Mouse (Mus musculus) forebrain, embryonic 16.5 days (tissue): ENCODE data around the gene Hdac11. TPM values are rescaled to one million over a fixed set of nuclear protein-coding genes. Genes with fewer than 3 reads are reported as not detected.
A peak's percentile ranks its signal among the peaks of the same experiment; 100 is the strongest.

Experiments used
- ATAC-seq: fragments of 200-750 bp; cut with Nextera tagmentation; 2 replicates; pipeline ENCODE4 v1.8.0; 2017; ENCODE audit warnings: mild to moderate bottlenecking, moderate library complexity
- H3K27ac ChIP-seq: fragments of 300-500 bp; sonication (generic); 2 replicates; pipeline ENCODE4 v1.5.1; 2014; ENCODE audit warnings: low read length, control low read depth
- H3K27me3 ChIP-seq: fragments of 300-500 bp; sonication (generic); replicated peaks from 2 replicates; pipeline ENCODE4 v1.6.1; 2014; ENCODE audit warnings: low read length; ENCODE audit not compliant: control insufficient read depth, insufficient read depth
- H3K36me3 ChIP-seq: fragments of 300-500 bp; sonication (generic); 2 replicates; pipeline ENCODE4 v1.6.1; 2014; ENCODE audit not compliant: control insufficient read depth, insufficient read depth
- H3K4me1 ChIP-seq: fragments of 300-500 bp; sonication (generic); replicated peaks from 2 replicates; pipeline ENCODE4 v1.6.1; 2014; ENCODE audit warnings: low read length; ENCODE audit not compliant: control insufficient read depth, insufficient read depth
- H3K4me2 ChIP-seq: fragments of 300-500 bp; sonication (generic); 2 replicates; pipeline ENCODE4 v1.6.1; 2014; ENCODE audit warnings: mild to moderate bottlenecking, low read length, control low read depth
- H3K4me3 ChIP-seq: fragments of 300-500 bp; sonication (generic); replicated peaks from 2 replicates; pipeline ENCODE4 v1.5.1; 2014; ENCODE audit warnings: mild to moderate bottlenecking, low read length, control low read depth
- H3K9ac ChIP-seq: fragments of 300-500 bp; sonication (generic); replicated peaks from 2 replicates; pipeline ENCODE4 v1.6.1; 2014; ENCODE audit warnings: low read depth, low read length, control low read depth
- H3K9me3 ChIP-seq: fragments of 300-500 bp; sonication (generic); 2 replicates; pipeline ENCODE4 v1.6.1; 2016; ENCODE audit warnings: low read length; ENCODE audit not compliant: control insufficient read depth
- WGBS: fragments of 180-500 bp; shearing (Covaris S2); extraction: QIAGEN DNeasy Blood & Tissue Kit; methylation state at CpG from one replicate; pipeline ENCODE4 v1.1.7; 2014; 5-methylcytosine and 5-hydroxymethylcytosine counted together
- polyA plus RNA-seq: library from polyadenylated mRNA; unstranded; fragments of >200 nt; fragmentation: Nextera tagmentation; extraction: Ambion mirVana; gene quantifications from 2 replicates; pipeline ENCODE4 v1.2.1, GENCODE M21; 2015

Gene Hdac11
- polyA plus RNA-seq, 1 experiment from 2014 or later = 30.7 TPM

DNA sequence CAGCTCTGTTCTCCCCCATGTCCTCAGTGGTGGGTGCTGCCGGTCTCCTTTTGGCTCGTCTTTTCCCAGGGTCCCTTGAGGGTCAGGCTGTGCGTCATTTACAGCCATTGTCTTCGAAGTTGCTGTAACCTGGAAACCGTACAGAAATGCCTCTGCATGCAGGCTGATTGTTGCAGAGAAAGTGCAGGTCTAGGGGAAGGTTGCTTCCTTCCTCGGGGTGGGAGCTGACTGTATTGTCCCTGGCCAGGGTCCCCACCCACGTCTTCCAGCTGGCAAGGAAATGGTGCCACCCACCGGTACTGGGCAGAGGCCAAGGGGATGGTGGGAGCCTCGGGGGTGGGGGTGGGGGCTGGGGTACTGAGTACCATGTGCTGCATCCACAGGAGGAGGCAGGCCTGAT is 62.0 kb downstream of the Hdac11 start:
- Histone ChIP-seq H3K9me3 (no peaks in the 10 kb centered on the region), H3K27ac (no peak overlapping the region), H3K36me3 (no peaks in the 10 kb centered on the region), H3K4me1 (peaks cover 19% of the 10 kb centered on the region), H3K27me3 (no peaks in the 10 kb centered on the region), H3K4me2 (no peak overlapping the region), H3K4me3 (no peak overlapping the region), H3K9ac (no peak overlapping the region)
- 47% methylated on average over 9 of the region's 9 CpGs for WGBS
- ATAC-seq = no peak

DNA sequence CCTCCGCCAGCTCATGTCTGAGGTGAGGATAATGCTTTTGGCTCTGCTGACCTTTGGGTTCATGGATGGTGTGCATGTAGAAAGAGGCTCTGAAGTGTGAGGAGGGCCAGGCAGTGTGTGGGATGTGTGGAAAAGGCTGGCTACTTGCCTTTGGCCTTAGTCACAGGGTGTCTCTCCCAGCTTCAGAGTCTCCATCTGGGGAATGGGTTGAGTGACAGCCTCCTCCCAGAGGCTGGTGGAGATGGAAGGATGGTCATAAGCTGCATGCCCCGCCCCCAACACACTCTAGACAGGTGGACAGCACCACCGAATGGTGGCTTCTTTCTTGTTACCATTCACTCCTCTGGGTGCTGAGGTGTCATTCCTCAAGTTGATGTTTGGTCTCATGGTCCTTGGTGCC is 62.4 kb downstream of the Hdac11 start:
- no peak overlapping the region for H3K4me2 ChIP-seq
- no peak for ATAC-seq
- WGBS = 66% methylated on average over 3 of the region's 3 CpGs

DNA sequence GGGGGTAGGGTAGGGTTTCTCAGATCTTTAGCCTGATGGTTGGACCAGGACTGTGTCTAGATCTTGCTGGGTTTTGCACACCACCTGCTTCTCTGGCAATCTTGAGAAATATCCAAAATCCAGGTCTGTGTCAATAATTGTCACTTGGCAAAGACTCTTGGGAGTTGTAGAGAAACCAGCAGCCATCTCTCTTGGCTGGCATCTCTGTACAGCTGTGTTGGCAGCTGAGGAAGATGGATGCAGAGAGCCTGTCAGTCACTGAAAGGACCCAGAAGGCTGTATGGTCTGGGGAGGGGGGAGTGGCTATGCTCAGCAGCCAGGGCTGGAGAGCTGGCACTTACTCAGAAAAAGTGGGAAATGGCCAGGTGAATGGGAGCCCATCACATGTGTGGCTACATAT is 63.6 kb downstream of the Hdac11 start:
- H3K4me1 ChIP-seq = peaks cover 19% of the 10 kb centered on the region
- H3K4me3 ChIP-seq = no peak overlapping the region
- no peaks in the 10 kb centered on the region for H3K9me3 ChIP-seq
- H3K36me3 ChIP-seq = no peaks in the 10 kb centered on the region
- H3K9ac ChIP-seq = no peak overlapping the region
- H3K27me3 ChIP-seq = no peaks in the 10 kb centered on the region
- no peak overlapping the region for H3K4me2 ChIP-seq
- peak; percentile 79 for ATAC-seq
- no peak overlapping the region for H3K27ac ChIP-seq

More for the DNA sequence above, 62.4 kb downstream of the Hdac11 start:
- Histone ChIP-seq H3K9ac (no peak overlapping the region), H3K27ac (no peak overlapping the region), H3K9me3 (no peaks in the 10 kb centered on the region), H3K27me3 (no peaks in the 10 kb centered on the region), H3K36me3 (no peaks in the 10 kb centered on the region), H3K4me1 (peaks cover 19% of the 10 kb centered on the region), H3K4me3 (no peak overlapping the region)

DNA sequence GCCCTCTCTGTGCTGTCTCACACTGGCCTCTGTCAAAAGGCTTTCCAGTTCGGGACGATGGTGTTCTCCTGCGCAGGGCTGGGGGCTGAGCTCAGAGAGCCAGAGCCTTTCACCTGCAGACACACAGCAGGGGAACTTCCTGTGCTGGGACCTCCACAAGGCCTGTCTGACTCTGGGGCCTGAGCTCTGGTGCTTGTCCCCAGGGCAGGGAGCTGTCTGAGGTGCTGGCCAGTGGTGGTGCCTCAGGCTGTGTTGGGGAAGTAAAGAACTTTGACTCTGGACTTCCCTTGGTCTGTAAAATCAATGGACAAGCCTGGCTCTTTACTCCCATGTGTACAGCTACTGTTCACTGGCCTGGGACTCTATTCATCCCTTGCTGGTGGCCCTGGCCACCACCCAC is 64.6 kb downstream of the Hdac11 start:
- H3K9ac ChIP-seq = no peak overlapping the region
- no peaks in the 10 kb centered on the region for H3K36me3 ChIP-seq
- H3K9me3 ChIP-seq = no peaks in the 10 kb centered on the region
- WGBS = 3% methylated on average over 3 of the region's 3 CpGs
- ATAC-seq = no peak
- no peaks in the 10 kb centered on the region for H3K27me3 ChIP-seq
- no peak overlapping the region for H3K4me3 ChIP-seq
- no peak overlapping the region for H3K4me2 ChIP-seq
- H3K4me1 ChIP-seq = peaks cover 19% of the 10 kb centered on the region
- no peak overlapping the region for H3K27ac ChIP-seq

DNA sequence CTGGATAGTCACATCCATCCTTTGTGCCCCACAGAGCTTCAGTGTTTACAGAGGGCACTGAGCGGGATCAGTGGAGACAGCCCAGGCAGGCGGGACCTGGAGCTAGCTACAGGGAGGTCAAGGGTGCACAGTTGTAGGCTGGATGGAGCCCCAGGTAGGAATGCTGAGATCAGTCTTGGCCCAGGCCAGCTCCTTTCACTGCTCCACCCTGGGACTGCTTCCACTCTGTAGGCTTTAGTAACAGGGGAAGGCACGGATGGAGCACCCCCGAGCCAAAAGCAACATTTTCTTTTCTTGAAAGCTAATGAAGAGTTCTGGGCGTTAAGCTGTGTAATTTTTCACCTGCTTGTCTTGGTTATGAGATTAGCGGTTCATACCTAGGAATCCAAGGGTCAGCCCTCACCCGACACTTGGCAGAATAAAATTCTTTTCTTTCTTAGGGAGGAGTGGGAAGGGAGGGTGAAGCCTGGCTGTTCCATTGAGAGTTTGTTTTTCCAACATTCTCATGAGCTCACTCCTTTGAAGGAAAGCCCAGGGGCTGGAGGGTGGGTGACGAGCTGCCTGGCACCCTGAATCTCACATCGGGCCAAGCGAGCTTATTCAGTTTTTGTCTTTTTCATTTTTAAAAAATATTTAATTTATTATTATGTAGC is 66.4 kb downstream of the Hdac11 start:
- ATAC-seq = peak; percentile 51
- H3K9ac ChIP-seq = no peak overlapping the region
- H3K4me1 ChIP-seq = peaks cover 19% of the 10 kb centered on the region
- H3K4me3 ChIP-seq = no peak overlapping the region
- H3K4me2 ChIP-seq = no peak overlapping the region
- H3K36me3 ChIP-seq = no peaks in the 10 kb centered on the region
- H3K9me3 ChIP-seq = no peaks in the 10 kb centered on the region
- no peak overlapping the region for H3K27ac ChIP-seq
- H3K27me3 ChIP-seq = no peaks in the 10 kb centered on the region
- 65% methylated on average over 10 of the region's 10 CpGs for WGBS

Other genes starting within 250 kb of the Hdac11 start
- gene Iqsec1, start 168.0 kb upstream of the Hdac11 start, polyA plus RNA-seq = 13.2 and 15.1 TPM in 2 replicates
- gene Nup210, start 39.8 kb upstream of the Hdac11 start, polyA plus RNA-seq = 18.4 and 21.1 TPM in 2 replicates
- gene Fbln2, start 55.8 kb downstream of the Hdac11 start, polyA plus RNA-seq = 17.6 and 20.3 TPM in 2 replicates